Mouse (Mus musculus): ENCODE results near the gene Agbl5. TPM values are rescaled to one million over a fixed set of nuclear protein-coding genes. Genes with fewer than 3 reads are reported as not detected.
A peak's percentile ranks its signal among the peaks of the same experiment; 100 is the strongest.

The Agbl5 gene
- total and polyA plus RNA-seq, 3 experiments: 7.6 to 25.3 (median 9.2) TPM

- DNase-seq: peak; percentile 93
These were observed 597 bp upstream of the Agbl5 start for GRCm38 (mm10) chr5:30887858-30888336.

GRCm38 (mm10) chr5:30889088-30889754 is 727 bp downstream of the Agbl5 start:
- DNase-seq: no peak

GRCm38 (mm10) chr5:30890375-30890774 is 1.9 kb downstream of the Agbl5 start:
- DNase-seq: no peak

GRCm38 (mm10) chr5:30901860-30902259 is 13.4 kb downstream of the Agbl5 start:
- no peak for DNase-seq

GRCm38 (mm10) chr5:30907413-30908059 is 19.0 kb downstream of the Agbl5 start, which contains the start of gene Ost4:
TSS of gene Ost4 (minus strand) at chr5:30907788.
- peak; percentile 99 for DNase-seq

GRCm38 (mm10) chr5:30908426-30909299 is 20.2 kb downstream of the Agbl5 start:
- no peak for DNase-seq

GRCm38 (mm10) chr5:30909300-30909659 is 20.8 kb downstream of the Agbl5 start:
- peak; percentile 54 for DNase-seq

GRCm38 (mm10) chr5:30909863-30910262 is 21.4 kb downstream of the Agbl5 start:
- DNase-seq: no peak

- DNase-seq: no peak
These were observed 22.0 kb downstream of the Agbl5 start for GRCm38 (mm10) chr5:30910481-30910880.

GRCm38 (mm10) chr5:30912156-30912555 is 23.7 kb downstream of the Agbl5 start:
- no peak for DNase-seq

- DNase-seq: peak; percentile 65
These were observed 24.8 kb downstream of the Agbl5 start, which contains the start of gene Emilin1 for GRCm38 (mm10) chr5:30913060-30913841. TSS of gene Emilin1 (plus strand) at chr5:30913402.

GRCm38 (mm10) chr5:30914101-30914635 is 25.7 kb downstream of the Agbl5 start:
- DNase-seq: no peak

GRCm38 (mm10) chr5:30914849-30915248 is 26.4 kb downstream of the Agbl5 start:
- DNase-seq: no peak

- no peak for DNase-seq
These were observed 27.0 kb downstream of the Agbl5 start for GRCm38 (mm10) chr5:30915456-30915855.

- peak; percentile 92 for DNase-seq
These were observed 27.5 kb downstream of the Agbl5 start for GRCm38 (mm10) chr5:30915974-30916433.

- DNase-seq: no peak
These were observed 28.3 kb downstream of the Agbl5 start for GRCm38 (mm10) chr5:30916841-30917240.

GRCm38 (mm10) chr5:30917348-30917747 is 28.9 kb downstream of the Agbl5 start:
- DNase-seq: no peak

- DNase-seq: no peak
These were observed 29.6 kb downstream of the Agbl5 start for GRCm38 (mm10) chr5:30917891-30918670.

GRCm38 (mm10) chr5:30918691-30919090 is 30.2 kb downstream of the Agbl5 start:
- no peak for DNase-seq

GRCm38 (mm10) chr5:30919831-30920614 is 31.5 kb downstream of the Agbl5 start:
- DNase-seq: no peak

All from adrenal gland, adult 2 months (tissue).